Mouse (Mus musculus) spleen, adult 2 months (tissue): ENCODE data around the gene Cited2. TPM values are rescaled to one million over a fixed set of nuclear protein-coding genes. Genes with fewer than 3 reads are reported as not detected.

Source experiments
- DNase-seq, 2 experiments: peaks; one replicate each; pipeline versions ENCODE4 v3.0.0 to v3.0.0-alpha.2; 2012 to 2021; ENCODE audit warnings: low spot score in 2 of 2, low read depth in 1 of 2
- H3K27ac ChIP-seq: fragments of 200-500 bp; 2 replicates; pipeline ENCODE4 v1.5.1; 2012; ENCODE audit warnings: low read length, inconsistent platforms; ENCODE audit not compliant: insufficient read depth
- H3K27me3 ChIP-seq: fragments of 200-500 bp; 2 replicates; pipeline ENCODE4 v1.6.1; 2012; ENCODE audit warnings: mild to moderate bottlenecking, moderate library complexity, low read length, inconsistent platforms; ENCODE audit not compliant: control insufficient read depth, insufficient read depth
- H3K36me3 ChIP-seq: fragments of 200-500 bp; 2 replicates; pipeline ENCODE4 v1.6.1; 2012; ENCODE audit warnings: mild to moderate bottlenecking, low read length, inconsistent platforms; ENCODE audit not compliant: control insufficient read depth, insufficient read depth
- H3K4me1 ChIP-seq: fragments of 200-500 bp; 2 replicates; pipeline ENCODE4 v1.6.1; 2011; ENCODE audit warnings: inconsistent platforms; ENCODE audit not compliant: control insufficient read depth, insufficient read depth, insufficient read length
- H3K4me3 ChIP-seq: fragments of 200-500 bp; 2 replicates; pipeline ENCODE4 v1.5.1; 2011; ENCODE audit warnings: mild to moderate bottlenecking, inconsistent platforms; ENCODE audit not compliant: insufficient read depth, insufficient read length; ENCODE audit errors: extremely low read depth
- CTCF ChIP-seq: fragments of 200-500 bp; IDR thresholded peaks from 2 replicates; pipeline ENCODE4 v1.5.1; 2011; ENCODE audit warnings: mild to moderate bottlenecking, inconsistent platforms; ENCODE audit not compliant: insufficient read depth, insufficient read length, insufficient replicate concordance; ENCODE audit errors: extremely low read depth
- POLR2A ChIP-seq: fragments of 200-500 bp; IDR thresholded peaks from 2 replicates; pipeline ENCODE4 v1.6.1; 2011; ENCODE audit warnings: low read depth, low read length, inconsistent platforms
- WGBS: fragments of 180-500 bp; shearing (Covaris S2); methylation state at CpG from one replicate; pipeline ENCODE4 v1.1.7; 2018; 5-methylcytosine and 5-hydroxymethylcytosine counted together
- polyA plus RNA-seq: library from polyadenylated mRNA; depleted of rRNA; stranded (reverse); fragments of >200 nt; gene quantifications from 2 replicates; pipeline ENCODE4 v1.2.3, GENCODE M21; 2012

Gene Cited2
- polyA plus RNA-seq, 1 experiment, result 34.8 TPM

- WGBS, result 58% methylated on average over 4 of the region's 4 CpGs
- DNase-seq, result no peak
- Histone ChIP-seq H3K4me1 (no peaks in the 10 kb centered on the region), H3K4me3 (no peak overlapping the region), H3K27ac (no peak overlapping the region), H3K36me3 (no peaks in the 10 kb centered on the region), H3K27me3 (no peaks in the 10 kb centered on the region)
- TF ChIP-seq POLR2A (no peak), CTCF (no peak)
Observed at GRCm38 (mm10) chr10:17705466-17705973, 17.5 kb upstream of the Cited2 start.

GRCm38 (mm10) chr10:17710753-17711152 lies 12.3 kb upstream of the Cited2 start:
- Histone ChIP-seq H3K36me3 (no peaks in the 10 kb centered on the region), H3K4me3 (no peak overlapping the region), H3K27me3 (no peaks in the 10 kb centered on the region), H3K27ac (no peak overlapping the region), H3K4me1 (no peaks in the 10 kb centered on the region)
- no peak for DNase-seq
- 90% methylated on average over 3 of the region's 3 CpGs for WGBS
- TF ChIP-seq CTCF (no peak), POLR2A (no peak)

DNA sequence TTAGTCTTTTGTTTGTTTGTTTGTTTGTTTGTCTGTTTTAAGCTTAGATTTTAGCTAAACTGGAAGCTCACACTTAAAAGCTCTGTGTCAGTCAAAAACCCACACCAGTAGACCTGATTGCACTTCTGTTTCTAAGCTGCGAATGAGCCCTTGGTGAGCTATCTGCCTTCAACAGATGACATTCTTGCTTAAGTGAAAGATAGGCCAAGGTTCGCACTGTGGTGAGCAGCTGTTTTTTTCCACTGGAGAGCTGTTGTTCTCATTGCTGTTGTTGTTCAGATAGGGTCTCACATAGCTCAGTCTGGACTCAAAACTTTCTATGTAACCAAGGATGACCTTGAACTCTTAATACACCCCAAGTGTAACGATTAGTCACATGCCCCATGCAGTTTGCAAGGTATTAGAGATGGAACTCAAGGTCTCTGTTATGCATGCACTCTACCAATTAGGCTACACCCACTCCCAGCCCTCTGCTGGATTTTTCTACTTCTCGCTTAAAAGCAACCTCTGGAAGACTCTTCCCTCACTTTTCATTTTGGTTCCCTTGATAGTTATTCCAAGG lies 3.9 kb upstream of the Cited2 start:
- Histone ChIP-seq H3K4me1 (0 out of 2 replicates have a peak, but pooled peaks cover 2% of the 10 kb centered on the region), H3K27me3 (no peaks in the 10 kb centered on the region), H3K36me3 (no peaks in the 10 kb centered on the region), H3K27ac (no peak overlapping the region), H3K4me3 (no peak overlapping the region)
- 83% methylated on average over 4 of the region's 4 CpGs for WGBS
- TF ChIP-seq CTCF (no peak), POLR2A (no peak)
- no peak for DNase-seq

- 94% methylated on average over 5 of the region's 5 CpGs for WGBS
- DNase-seq, result no peak
- H3K4me1 ChIP-seq, result 0 out of 2 replicates have a peak, but pooled peaks cover 2% of the 10 kb centered on the region
- H3K27ac ChIP-seq, result no peak overlapping the region
- H3K27me3 ChIP-seq, result no peaks in the 10 kb centered on the region
- H3K36me3 ChIP-seq, result no peaks in the 10 kb centered on the region
- TF ChIP-seq CTCF, result no peak
- no peak for TF ChIP-seq POLR2A
- no peak overlapping the region for H3K4me3 ChIP-seq
Observed at GRCm38 (mm10) chr10:17719646-17720045, 3.4 kb upstream of the Cited2 start.

- H3K36me3 ChIP-seq, result no peaks in the 10 kb centered on the region
- peak in 1 of 2 experiments; percentile 8 for DNase-seq
- peak overlapping the region; percentile 98; the same call in 1 of the 2 replicates for H3K4me3 ChIP-seq
- WGBS, result 68% methylated on average over 8 of the region's 8 CpGs
- no peak overlapping the region; the same call in 1 of the 2 replicates for H3K27ac ChIP-seq
- TF ChIP-seq POLR2A, result no peak
- no peak for TF ChIP-seq CTCF
- 0 out of 2 replicates have a peak, but pooled peaks cover 2% of the 10 kb centered on the region for H3K4me1 ChIP-seq
- no peaks in the 10 kb centered on the region for H3K27me3 ChIP-seq
Observed at GRCm38 (mm10) chr10:17720891-17721601, 2.0 kb upstream of the Cited2 start.

DNA sequence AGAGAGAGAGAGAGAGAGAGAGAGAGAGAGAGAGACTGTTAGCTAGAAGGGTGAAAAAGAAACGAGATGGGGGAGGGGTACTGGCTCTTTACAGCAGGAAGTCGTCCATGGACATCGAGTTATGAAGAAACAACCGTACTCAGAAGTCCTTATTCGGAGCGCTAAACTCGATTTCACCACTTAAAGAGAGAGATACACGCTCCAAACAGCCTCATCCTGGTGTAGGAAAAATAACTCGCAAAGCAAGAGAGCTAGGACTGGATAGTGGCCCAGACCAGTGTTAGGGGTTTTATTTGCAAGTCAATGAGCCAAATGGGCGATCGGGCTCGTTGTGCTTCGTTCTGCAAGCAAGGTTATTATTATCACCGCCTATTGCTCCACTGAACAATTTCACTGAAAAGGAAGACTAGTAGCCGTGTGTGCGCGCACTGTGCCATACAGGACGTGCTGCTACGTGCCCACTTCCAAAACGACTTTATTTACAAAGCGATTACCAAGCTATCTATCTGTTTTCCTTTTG lies 1.4 kb upstream of the Cited2 start:
- Histone ChIP-seq H3K27me3 (no peaks in the 10 kb centered on the region), H3K27ac (peak overlapping the region; percentile 90), H3K4me1 (0 out of 2 replicates have a peak, but pooled peaks cover 2% of the 10 kb centered on the region), H3K4me3 (peak overlapping the region; percentile 98), H3K36me3 (no peaks in the 10 kb centered on the region)
- DNase-seq, result peak; percentile 19
- WGBS, result under 1% methylated on average over 21 of the region's 21 CpGs
- TF ChIP-seq POLR2A (no peak), CTCF (no peak)

GRCm38 (mm10) chr10:17722158-17722557 lies 860 bp upstream of the Cited2 start:
- Histone ChIP-seq H3K36me3 (no peaks in the 10 kb centered on the region), H3K4me3 (peak overlapping the region; percentile 98), H3K27ac (peak overlapping the region; percentile 95), H3K27me3 (no peaks in the 10 kb centered on the region), H3K4me1 (0 out of 2 replicates have a peak, but pooled peaks cover 2% of the 10 kb centered on the region)
- TF ChIP-seq POLR2A (peak; percentile 78), CTCF (no peak)
- WGBS, result under 1% methylated on average over 24 of the region's 24 CpGs
- peak; percentile 81 to 94 for DNase-seq
